Mouse (Mus musculus) heart, adult 2 months (tissue): ENCODE measurements at regions not wholly inside any gene's neighbourhood (a gene's known extent, or its start where the extent isn't known, plus 50 kb on each side); places are given as distances from the start of the nearest gene placed in this dataset.
A peak's percentile ranks its signal among the peaks of the same experiment; 100 is the strongest.

Source experiments
- DNase-seq, 2 experiments: peaks; one replicate each; pipeline ENCODE4 v3.0.0; 2021
- H3K27ac ChIP-seq: fragments of 200-600 bp; 2 replicates; pipeline ENCODE4 v1.8.1; 2022
- H3K27me3 ChIP-seq: fragments of 200-500 bp; 2 replicates; pipeline ENCODE4 v1.6.1; 2012; ENCODE audit warnings: mild to moderate bottlenecking, low read length, inconsistent platforms, mixed read lengths; ENCODE audit not compliant: control insufficient read depth, insufficient read depth
- H3K36me3 ChIP-seq: fragments of 200-500 bp; 2 replicates; pipeline ENCODE4 v1.6.1; 2012; ENCODE audit warnings: low read length, inconsistent platforms; ENCODE audit not compliant: control insufficient read depth, insufficient read depth
- H3K4me1 ChIP-seq: fragments of 200-500 bp; 2 replicates; pipeline ENCODE4 v1.6.1; 2011; ENCODE audit warnings: low read length; ENCODE audit not compliant: control insufficient read depth, insufficient read depth
- H3K4me3 ChIP-seq: fragments of 200-600 bp; 2 replicates; pipeline ENCODE4 v1.8.1; 2022
- H3K79me2 ChIP-seq: fragments of 200-500 bp; replicated peaks from 2 replicates; pipeline ENCODE4 v1.6.1; 2012; ENCODE audit warnings: mild to moderate bottlenecking, inconsistent platforms, low read length, moderate library complexity, mixed read lengths; ENCODE audit not compliant: control insufficient read depth, insufficient read depth
- H3K9ac ChIP-seq: fragments of 200-500 bp; 2 replicates; pipeline ENCODE4 v1.6.1; 2012; ENCODE audit warnings: low read depth, mild to moderate bottlenecking, control low read depth, inconsistent platforms, low read length, mixed read lengths
- CTCF ChIP-seq: fragments of 200-600 bp; IDR thresholded peaks from 2 replicates; pipeline ENCODE4 v1.8.1; 2022; ENCODE audit warnings: antibody characterized with exemption, mild to moderate bottlenecking, moderate library complexity
- EP300 ChIP-seq: fragments of 200-500 bp; IDR thresholded peaks from 2 replicates; pipeline ENCODE4 v1.6.1; 2011; ENCODE audit warnings: low read depth, low read length, control low read depth; ENCODE audit not compliant: insufficient read depth
- POLR2A ChIP-seq: fragments of 200-500 bp; IDR thresholded peaks from 2 replicates; pipeline ENCODE4 v1.6.1; 2011; ENCODE audit warnings: mild to moderate bottlenecking, low read depth, low read length, control low read depth; ENCODE audit not compliant: insufficient read depth
- WGBS: fragments of 180-500 bp; shearing (Covaris S2); methylation state at CpG from one replicate; pipeline ENCODE4 v1.1.7; 2018; 5-methylcytosine and 5-hydroxymethylcytosine counted together
- intact Hi-C: fragments of 180-260 bp; cut with DNase I; formaldehyde crosslinking; loops from one replicate; pipeline ENCODE4 v1.15.1; 2025

GRCm38 (mm10) chr13:15802043-15802795, 209.4 kb upstream of the Inhba start:
- no peak overlapping the region for H3K4me3 ChIP-seq
- no peak for TF ChIP-seq POLR2A
- TF ChIP-seq CTCF = no peak
- 56% methylated on average over 16 of the region's 16 CpGs for WGBS

DNA sequence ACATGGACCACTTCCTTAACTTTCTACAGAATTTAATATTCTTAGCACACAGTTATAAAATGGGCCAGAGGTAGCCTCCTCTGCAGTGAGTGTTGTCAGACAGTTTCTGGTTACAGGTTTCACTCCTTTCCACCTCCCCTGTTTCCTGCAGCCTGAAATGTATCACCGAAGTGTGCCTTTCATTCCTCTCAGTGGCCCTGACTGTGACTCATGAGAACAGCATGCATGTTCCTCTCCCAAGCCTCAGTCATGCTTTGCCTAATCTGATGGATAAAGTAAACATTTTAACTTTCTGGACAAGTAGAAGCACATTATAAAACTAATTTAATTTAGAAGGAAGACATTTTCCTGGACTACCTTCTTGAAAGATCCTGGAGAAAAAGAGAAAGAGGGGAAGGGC, 207.7 kb upstream of the Inhba start:
- intact Hi-C loops = no loop called here
- Histone ChIP-seq H3K27ac (no peak overlapping the region), H3K4me1 (peaks cover 2% of the 10 kb centered on the region; the same call in 1 of the 2 replicates), H3K36me3 (no peaks in the 10 kb centered on the region), H3K4me3 (no peak overlapping the region), H3K9ac (no peak overlapping the region), H3K27me3 (no peaks in the 10 kb centered on the region), H3K79me2 (no peaks in the 10 kb centered on the region)
- 45% methylated on average over 1 of the region's 1 CpGs for WGBS
- DNase-seq = no peak
- TF ChIP-seq EP300 = no peak
- TF ChIP-seq POLR2A = no peak
- no peak for TF ChIP-seq CTCF

More at GRCm38 (mm10) chr13:15802043-15802795, 209.4 kb upstream of the Inhba start:
- intact Hi-C loops = no loop called here
- peak; percentile 48 to 49 for DNase-seq
- H3K36me3 ChIP-seq = no peaks in the 10 kb centered on the region
- no peaks in the 10 kb centered on the region for H3K79me2 ChIP-seq
- no peaks in the 10 kb centered on the region for H3K27me3 ChIP-seq
- H3K9ac ChIP-seq = no peak overlapping the region
- peaks cover 2% of the 10 kb centered on the region; the same call in 1 of the 2 replicates for H3K4me1 ChIP-seq
- H3K27ac ChIP-seq = no peak overlapping the region

- Histone ChIP-seq H3K27me3 (no peaks in the 10 kb centered on the region), H3K79me2 (no peaks in the 10 kb centered on the region), H3K4me1 (peaks cover 2% of the 10 kb centered on the region; the same call in 1 of the 2 replicates), H3K36me3 (no peaks in the 10 kb centered on the region), H3K27ac (no peak overlapping the region), H3K9ac (no peak overlapping the region), H3K4me3 (no peak overlapping the region)
- 65% methylated on average over 4 of the region's 4 CpGs for WGBS
- DNase-seq = no peak
- intact Hi-C loops = no loop called here
- TF ChIP-seq CTCF = no peak
- TF ChIP-seq EP300 = no peak
- TF ChIP-seq POLR2A = no peak
These were observed 204.7 kb upstream of the Inhba start for GRCm38 (mm10) chr13:15806925-15807324.

DNA sequence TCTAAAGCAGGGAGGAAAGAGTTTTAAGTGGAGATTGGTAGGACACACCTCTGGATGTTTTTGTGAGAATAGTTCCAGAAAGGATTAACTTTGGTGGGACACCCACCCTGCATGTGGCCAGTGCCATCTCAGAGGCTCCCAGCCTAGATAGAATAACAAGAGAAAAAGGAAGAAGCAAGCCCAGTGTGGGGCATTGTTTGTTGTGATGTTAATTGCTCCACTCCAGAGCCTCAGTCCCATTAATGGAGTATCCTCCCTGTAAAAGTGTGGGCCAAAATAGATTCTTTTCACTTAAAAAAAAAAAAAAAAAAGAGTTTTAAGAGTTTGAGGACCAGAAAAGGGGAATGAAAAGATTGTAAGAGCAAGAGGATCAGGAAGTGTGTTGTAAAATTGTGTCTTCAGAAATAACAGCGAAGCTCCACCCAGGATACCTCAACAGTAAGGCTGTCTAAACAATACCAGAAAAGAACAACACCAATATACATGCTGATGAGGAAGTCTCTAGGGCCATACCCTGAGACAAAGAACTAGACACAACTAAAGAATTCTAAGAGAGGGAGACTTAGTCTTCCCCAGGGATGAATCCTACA, 189.3 kb upstream of the Inhba start:
- H3K4me3 ChIP-seq = no peak overlapping the region
- no peaks in the 10 kb centered on the region for H3K36me3 ChIP-seq
- DNase-seq = no peak
- H3K9ac ChIP-seq = no peak overlapping the region
- H3K27ac ChIP-seq = no peak overlapping the region
- intact Hi-C loops = no loop called here
- no peaks in the 10 kb centered on the region for H3K27me3 ChIP-seq
- WGBS = 74% methylated on average over 1 of the region's 1 CpGs
- H3K4me1 ChIP-seq = no peaks in the 10 kb centered on the region
- TF ChIP-seq EP300 (no peak), CTCF (no peak), POLR2A (no peak)
- no peaks in the 10 kb centered on the region for H3K79me2 ChIP-seq

GRCm38 (mm10) chr13:15845806-15846205, 165.8 kb upstream of the Inhba start:
- Histone ChIP-seq H3K9ac (no peak overlapping the region), H3K27ac (no peak overlapping the region), H3K4me1 (no peaks in the 10 kb centered on the region), H3K4me3 (no peak overlapping the region), H3K79me2 (no peaks in the 10 kb centered on the region), H3K27me3 (no peaks in the 10 kb centered on the region), H3K36me3 (no peaks in the 10 kb centered on the region)
- DNase-seq = no peak
- TF ChIP-seq CTCF (no peak), POLR2A (no peak), EP300 (no peak)
- intact Hi-C loops = no loop called here

GRCm38 (mm10) chr13:15848017-15848416, 163.6 kb upstream of the Inhba start:
- no peaks in the 10 kb centered on the region for H3K27me3 ChIP-seq
- no peak for TF ChIP-seq CTCF
- WGBS = 74% methylated on average over 5 of the region's 5 CpGs
- H3K36me3 ChIP-seq = no peaks in the 10 kb centered on the region
- DNase-seq = no peak
- intact Hi-C loops = no loop called here
- no peak overlapping the region for H3K27ac ChIP-seq
- no peaks in the 10 kb centered on the region for H3K4me1 ChIP-seq
- H3K4me3 ChIP-seq = no peak overlapping the region
- no peaks in the 10 kb centered on the region for H3K79me2 ChIP-seq
- no peak overlapping the region for H3K9ac ChIP-seq
